Mouse (Mus musculus) heart, embryonic 15.5 days (tissue): ENCODE results near the gene Sgcd. TPM values are rescaled to one million over a fixed set of nuclear protein-coding genes. Genes with fewer than 3 reads are reported as not detected.
"Not testable (repeated sequence)": the region's sequence is repeated elsewhere in the genome, so short reads cannot be mapped to it uniquely, and the experiment has no call there.

Experiments
- ATAC-seq: fragments of 200-750 bp; cut with Nextera tagmentation; replicated peaks from 2 replicates; pipeline ENCODE4 v1.8.0; 2017; ENCODE audit warnings: low read depth, moderate TSS enrichment; ENCODE audit not compliant: insufficient number of reproducible peaks, insufficient read depth, low FRiP score
- H3K27ac ChIP-seq: fragments of 300-500 bp; sonication (generic); 2 replicates; pipeline ENCODE4 v1.5.1; 2015; ENCODE audit warnings: mild to moderate bottlenecking, inconsistent platforms
- H3K27me3 ChIP-seq: fragments of 300-500 bp; sonication (generic); 2 replicates; pipeline ENCODE4 v1.6.1; 2015; ENCODE audit warnings: inconsistent platforms
- H3K36me3 ChIP-seq: fragments of 300-500 bp; sonication (generic); 2 replicates; pipeline ENCODE4 v1.6.1; 2015; ENCODE audit warnings: mild to moderate bottlenecking, inconsistent platforms
- H3K4me1 ChIP-seq: fragments of 300-500 bp; sonication (generic); replicated peaks from 2 replicates; pipeline ENCODE4 v1.6.1; 2015; ENCODE audit warnings: inconsistent platforms
- H3K4me2 ChIP-seq: fragments of 300-500 bp; sonication (generic); 2 replicates; pipeline ENCODE4 v1.6.1; 2015; ENCODE audit warnings: inconsistent platforms, mild to moderate bottlenecking, moderate library complexity
- H3K4me3 ChIP-seq: fragments of 300-500 bp; sonication (generic); 2 replicates; pipeline ENCODE4 v1.5.1; 2015; ENCODE audit warnings: mild to moderate bottlenecking, inconsistent platforms
- H3K9ac ChIP-seq: fragments of 300-500 bp; sonication (generic); 2 replicates; pipeline ENCODE4 v1.6.1; 2015; ENCODE audit warnings: mild to moderate bottlenecking, inconsistent platforms
- H3K9me3 ChIP-seq: fragments of 300-500 bp; sonication (generic); replicated peaks from 2 replicates; pipeline ENCODE4 v1.6.1; 2016; ENCODE audit warnings: inconsistent platforms
- WGBS: fragments of 180-500 bp; shearing (Covaris S2); methylation state at CpG from one replicate; pipeline ENCODE4 v1.1.7; 2015; ENCODE audit warnings: mixed read lengths; 5-methylcytosine and 5-hydroxymethylcytosine counted together
- polyA plus RNA-seq: library from polyadenylated mRNA; unstranded; fragments of >200 nt; fragmentation: Nextera tagmentation; extraction: Ambion mirVana; gene quantifications from 2 replicates; pipeline ENCODE4 v1.2.1, GENCODE M21; 2015

The Sgcd gene
- polyA plus RNA-seq, 1 experiment from 2014 or later: 6.2 TPM

DNA sequence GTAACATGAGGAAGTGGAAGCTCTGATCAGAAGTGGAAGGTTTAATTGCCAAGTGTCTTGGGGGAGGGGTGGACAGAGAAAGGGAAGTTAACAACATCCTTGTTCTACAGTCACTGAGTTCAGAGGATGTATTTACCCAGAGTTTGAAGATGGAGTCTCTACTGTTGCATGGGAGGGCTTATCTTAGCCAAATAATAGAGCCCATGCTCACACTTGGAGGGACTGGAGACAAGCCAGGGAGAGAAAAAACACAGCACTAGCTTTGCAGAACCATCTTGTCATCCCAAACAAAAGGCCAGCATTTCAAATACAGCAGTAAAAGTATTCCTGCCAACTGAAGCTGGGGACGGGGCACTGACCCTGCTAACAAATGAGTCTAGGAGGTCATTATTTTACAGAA lies 212.8 kb downstream of the Sgcd start:
- Histone ChIP-seq H3K4me3 (no peak overlapping the region), H3K9me3 (no peaks in the 10 kb centered on the region), H3K4me1 (no peaks in the 10 kb centered on the region), H3K27ac (no peak overlapping the region), H3K36me3 (no peaks in the 10 kb centered on the region), H3K27me3 (no peaks in the 10 kb centered on the region), H3K4me2 (no peak overlapping the region), H3K9ac (no peak overlapping the region)
- no peak for ATAC-seq
- WGBS: 34% methylated on average over 1 of the region's 1 CpGs

DNA sequence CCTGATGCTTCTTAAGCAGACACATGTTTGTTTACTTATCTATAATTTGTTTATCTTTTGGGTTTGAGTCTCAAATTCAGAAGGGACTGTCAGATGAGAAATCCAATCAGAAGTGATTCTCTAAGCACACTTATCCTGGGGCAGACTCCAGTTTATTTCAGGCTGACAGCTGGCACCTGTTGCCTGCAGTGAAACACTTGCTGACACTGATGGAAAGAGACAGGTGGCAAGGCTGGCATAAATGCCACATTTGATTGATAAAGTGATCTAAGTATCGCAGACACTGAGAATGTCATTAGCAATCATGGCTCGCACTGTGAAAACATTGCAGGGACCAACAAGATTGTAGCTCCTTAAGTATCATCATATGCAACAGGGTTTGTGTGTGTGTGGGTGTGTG lies 222.9 kb downstream of the Sgcd start:
- ATAC-seq: no peak
- no peaks in the 10 kb centered on the region for H3K36me3 ChIP-seq
- no peaks in the 10 kb centered on the region for H3K27me3 ChIP-seq
- H3K4me2 ChIP-seq: no peak overlapping the region
- H3K9ac ChIP-seq: no peak overlapping the region
- H3K4me1 ChIP-seq: no peaks in the 10 kb centered on the region
- no peak overlapping the region for H3K27ac ChIP-seq
- 75% methylated on average over 2 of the region's 2 CpGs for WGBS
- no peak overlapping the region for H3K4me3 ChIP-seq
- H3K9me3 ChIP-seq: no peaks in the 10 kb centered on the region

DNA sequence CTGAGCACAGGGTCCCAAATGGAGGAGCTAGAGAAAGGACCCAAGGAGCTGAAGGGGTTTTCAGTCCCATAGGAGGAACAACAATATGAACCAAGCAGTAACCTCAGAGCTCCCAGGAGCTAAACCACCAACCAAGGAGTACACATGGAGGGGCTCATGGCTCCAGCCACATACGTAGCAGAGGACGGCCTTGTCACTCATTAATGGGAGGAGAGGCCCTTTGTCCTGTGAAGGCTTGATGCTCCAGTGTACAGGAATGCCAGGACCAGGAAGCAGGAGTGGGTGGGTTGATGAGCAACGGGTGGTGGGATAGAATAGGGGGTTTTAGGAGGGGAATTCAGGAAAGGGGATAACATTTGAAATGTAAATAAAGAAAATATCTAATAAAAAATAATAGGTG lies 225.2 kb downstream of the Sgcd start:
- 78% methylated on average over 3 of the region's 3 CpGs for WGBS
- not testable (repeated sequence) for ATAC-seq, H3K27me3 ChIP-seq, H3K4me2 ChIP-seq, H3K4me3 ChIP-seq, H3K4me1 ChIP-seq, H3K27ac ChIP-seq, H3K36me3 ChIP-seq, H3K9me3 ChIP-seq, H3K9ac ChIP-seq

DNA sequence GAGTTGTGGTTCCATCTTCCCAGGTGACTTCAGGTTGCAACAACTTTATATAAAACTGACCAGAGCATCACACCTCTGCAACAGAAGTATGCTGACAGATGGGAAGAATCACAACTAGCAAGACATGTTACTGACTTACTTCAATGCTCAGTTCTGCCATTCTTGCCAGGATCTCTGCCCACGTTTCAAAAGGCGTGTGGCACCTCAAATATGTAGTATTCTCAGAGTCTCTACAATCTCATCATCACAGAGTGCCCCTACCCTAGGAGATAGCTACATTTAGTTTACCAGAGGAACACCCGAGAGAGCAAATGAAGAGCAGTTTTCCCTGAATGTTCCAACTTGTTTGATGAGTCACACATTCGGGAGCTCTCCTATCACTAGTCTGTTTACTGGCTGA lies 229.8 kb downstream of the Sgcd start:
- Histone ChIP-seq H3K36me3 (no peaks in the 10 kb centered on the region), H3K9ac (no peak overlapping the region), H3K27me3 (no peaks in the 10 kb centered on the region), H3K4me3 (no peak overlapping the region), H3K27ac (no peak overlapping the region), H3K9me3 (no peaks in the 10 kb centered on the region), H3K4me2 (no peak overlapping the region), H3K4me1 (no peaks in the 10 kb centered on the region)
- 64% methylated on average over 4 of the region's 4 CpGs for WGBS
- ATAC-seq: no peak

- Histone ChIP-seq H3K27ac (no peak overlapping the region), H3K9me3 (no peaks in the 10 kb centered on the region), H3K36me3 (no peaks in the 10 kb centered on the region), H3K9ac (no peak overlapping the region), H3K4me3 (no peak overlapping the region), H3K27me3 (no peaks in the 10 kb centered on the region), H3K4me2 (no peak overlapping the region), H3K4me1 (no peaks in the 10 kb centered on the region)
- WGBS: 63% methylated on average over 2 of the region's 2 CpGs
- ATAC-seq: no peak
Observed at GRCm38 (mm10) chr11:47742806-47743205, 246.0 kb downstream of the Sgcd start.

DNA sequence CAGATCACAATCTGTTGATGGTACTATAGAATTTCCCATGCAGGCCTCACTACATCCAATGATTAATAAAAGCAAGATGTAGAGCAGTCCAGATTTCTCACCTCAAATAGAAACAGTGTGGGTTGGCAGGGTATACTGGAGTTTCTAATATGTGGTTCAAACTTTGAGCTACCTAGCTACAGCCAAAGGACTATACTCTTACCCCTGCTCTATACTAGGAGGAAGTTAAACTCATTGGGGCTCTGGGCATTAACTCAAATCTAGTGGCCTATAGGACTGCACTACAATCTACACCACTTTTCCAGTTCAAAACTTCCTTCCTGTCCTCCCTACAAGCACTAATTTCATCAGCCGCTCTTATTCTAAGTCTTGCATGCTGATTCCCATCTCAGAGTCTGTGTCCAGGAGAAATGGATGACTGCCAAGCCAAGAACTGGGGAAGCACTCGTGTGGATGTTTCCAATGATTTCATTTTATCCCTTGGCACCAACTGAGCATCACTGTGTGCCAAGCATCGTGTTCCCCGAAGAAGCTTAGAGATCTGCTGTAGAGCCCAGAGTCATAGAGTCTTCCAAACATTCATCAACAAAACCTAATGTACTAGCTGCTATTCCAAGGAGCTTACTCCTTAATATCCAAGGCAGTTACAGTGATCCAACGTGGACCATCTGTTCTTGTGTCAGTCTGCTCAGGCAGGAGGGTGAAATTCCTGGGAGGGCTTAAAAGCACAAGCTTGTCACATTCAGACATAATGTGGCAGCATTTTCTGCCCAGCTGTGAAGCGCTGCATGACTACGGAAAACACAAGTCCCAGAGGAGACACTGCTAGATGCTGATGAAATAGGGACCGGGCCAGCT lies 283.6 kb downstream of the Sgcd start:
- Histone ChIP-seq H3K27me3 (no peaks in the 10 kb centered on the region), H3K36me3 (no peaks in the 10 kb centered on the region), H3K4me2 (no peak overlapping the region), H3K4me1 (no peaks in the 10 kb centered on the region), H3K27ac (no peak overlapping the region), H3K9ac (no peak overlapping the region), H3K4me3 (no peak overlapping the region), H3K9me3 (no peaks in the 10 kb centered on the region)
- no peak for ATAC-seq
- WGBS: 49% methylated on average over 8 of the region's 8 CpGs

GRCm38 (mm10) chr11:47695611-47696010 lies 293.2 kb downstream of the Sgcd start:
- ATAC-seq: no peak
- 74% methylated on average over 1 of the region's 1 CpGs for WGBS
- Histone ChIP-seq H3K4me2 (no peak overlapping the region), H3K27ac (no peak overlapping the region), H3K36me3 (no peaks in the 10 kb centered on the region), H3K4me3 (no peak overlapping the region), H3K4me1 (no peaks in the 10 kb centered on the region), H3K9ac (no peak overlapping the region), H3K9me3 (no peaks in the 10 kb centered on the region), H3K27me3 (no peaks in the 10 kb centered on the region)

GRCm38 (mm10) chr11:47658135-47658534 lies 330.6 kb downstream of the Sgcd start:
- no peak overlapping the region for H3K9ac ChIP-seq
- no peaks in the 10 kb centered on the region for H3K27me3 ChIP-seq
- ATAC-seq: no peak
- WGBS: 0% methylated on average over 1 of the region's 1 CpGs
- no peak overlapping the region for H3K4me2 ChIP-seq
- H3K9me3 ChIP-seq: no peaks in the 10 kb centered on the region
- H3K4me3 ChIP-seq: no peak overlapping the region
- H3K4me1 ChIP-seq: no peaks in the 10 kb centered on the region
- no peaks in the 10 kb centered on the region for H3K36me3 ChIP-seq
- no peak overlapping the region for H3K27ac ChIP-seq

DNA sequence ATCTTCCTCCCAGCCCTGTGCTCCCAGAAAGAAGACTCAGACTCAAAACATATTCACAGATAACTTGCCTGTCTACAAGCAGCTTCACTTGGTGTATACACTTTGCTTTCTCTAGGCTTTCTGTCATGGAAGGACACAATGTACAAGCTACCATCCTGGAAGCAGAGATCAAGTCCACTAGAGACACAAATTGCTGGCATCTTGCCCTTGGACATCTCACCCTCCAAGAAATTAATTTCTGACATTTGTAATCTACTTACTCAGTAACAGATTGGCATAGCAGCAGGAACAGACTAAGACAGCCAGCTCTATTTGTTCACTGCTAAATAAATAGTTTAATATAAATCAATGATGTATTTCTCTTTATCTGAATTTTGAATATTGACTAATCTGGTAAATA lies 342.9 kb downstream of the Sgcd start:
- Histone ChIP-seq H3K27me3 (no peaks in the 10 kb centered on the region), H3K4me3 (no peak overlapping the region), H3K9me3 (no peaks in the 10 kb centered on the region), H3K4me1 (no peaks in the 10 kb centered on the region), H3K36me3 (no peaks in the 10 kb centered on the region), H3K4me2 (no peak overlapping the region), H3K9ac (no peak overlapping the region), H3K27ac (no peak overlapping the region)
- ATAC-seq: no peak

- H3K27ac ChIP-seq: no peak overlapping the region
- no peaks in the 10 kb centered on the region for H3K36me3 ChIP-seq
- no peak for ATAC-seq
- no peak overlapping the region for H3K9ac ChIP-seq
- H3K4me3 ChIP-seq: no peak overlapping the region
- no peak overlapping the region for H3K4me2 ChIP-seq
- WGBS: 69% methylated on average over 2 of the region's 2 CpGs
- no peaks in the 10 kb centered on the region for H3K9me3 ChIP-seq
- H3K27me3 ChIP-seq: no peaks in the 10 kb centered on the region
- no peaks in the 10 kb centered on the region for H3K4me1 ChIP-seq
Observed at GRCm38 (mm10) chr11:47641567-47642259, 347.1 kb downstream of the Sgcd start.

GRCm38 (mm10) chr11:47640556-47640955 lies 348.2 kb downstream of the Sgcd start:
- no peak overlapping the region for H3K27ac ChIP-seq
- H3K36me3 ChIP-seq: no peaks in the 10 kb centered on the region
- no peak overlapping the region for H3K4me2 ChIP-seq
- H3K4me1 ChIP-seq: no peaks in the 10 kb centered on the region
- no peak overlapping the region for H3K9ac ChIP-seq
- H3K27me3 ChIP-seq: no peaks in the 10 kb centered on the region
- no peaks in the 10 kb centered on the region for H3K9me3 ChIP-seq
- ATAC-seq: no peak
- 33% methylated on average over 1 of the region's 1 CpGs for WGBS
- no peak overlapping the region for H3K4me3 ChIP-seq

DNA sequence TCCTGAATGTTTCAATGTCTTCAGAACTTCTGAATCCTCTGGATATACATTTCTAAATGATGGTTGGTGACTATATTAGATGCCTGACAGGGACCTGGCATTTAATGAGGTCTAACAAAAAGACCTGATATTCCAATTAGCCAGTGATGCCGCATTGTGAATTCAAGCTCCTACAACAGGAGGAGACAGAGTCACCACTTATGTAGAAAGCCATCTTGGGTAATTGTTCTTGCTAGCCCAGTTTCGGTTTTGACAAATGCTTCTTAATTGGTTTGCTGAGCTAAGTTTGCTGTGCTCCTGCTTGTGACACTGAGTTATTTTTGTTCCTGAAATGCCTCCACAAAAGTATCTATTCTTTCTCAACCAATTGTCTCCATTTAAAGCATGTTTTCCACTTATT lies 358.6 kb downstream of the Sgcd start:
- no peak overlapping the region for H3K9ac ChIP-seq
- no peak overlapping the region for H3K27ac ChIP-seq
- H3K27me3 ChIP-seq: no peaks in the 10 kb centered on the region
- H3K9me3 ChIP-seq: no peaks in the 10 kb centered on the region
- H3K4me3 ChIP-seq: no peak overlapping the region
- no peaks in the 10 kb centered on the region for H3K4me1 ChIP-seq
- no peaks in the 10 kb centered on the region for H3K36me3 ChIP-seq
- ATAC-seq: no peak
- no peak overlapping the region for H3K4me2 ChIP-seq
- 84% methylated on average over 2 of the region's 2 CpGs for WGBS
